Mouse (Mus musculus): ENCODE measurements around the gene Vmo1. TPM values are rescaled to one million over a fixed set of nuclear protein-coding genes. Genes with fewer than 3 reads are reported as not detected.
"Not testable (repeated sequence)": the region's sequence is repeated elsewhere in the genome, so short reads cannot be mapped to it uniquely, and the experiment has no call there.

Gene Vmo1
- polyA plus RNA-seq, 1 experiment, result not detected

DNA sequence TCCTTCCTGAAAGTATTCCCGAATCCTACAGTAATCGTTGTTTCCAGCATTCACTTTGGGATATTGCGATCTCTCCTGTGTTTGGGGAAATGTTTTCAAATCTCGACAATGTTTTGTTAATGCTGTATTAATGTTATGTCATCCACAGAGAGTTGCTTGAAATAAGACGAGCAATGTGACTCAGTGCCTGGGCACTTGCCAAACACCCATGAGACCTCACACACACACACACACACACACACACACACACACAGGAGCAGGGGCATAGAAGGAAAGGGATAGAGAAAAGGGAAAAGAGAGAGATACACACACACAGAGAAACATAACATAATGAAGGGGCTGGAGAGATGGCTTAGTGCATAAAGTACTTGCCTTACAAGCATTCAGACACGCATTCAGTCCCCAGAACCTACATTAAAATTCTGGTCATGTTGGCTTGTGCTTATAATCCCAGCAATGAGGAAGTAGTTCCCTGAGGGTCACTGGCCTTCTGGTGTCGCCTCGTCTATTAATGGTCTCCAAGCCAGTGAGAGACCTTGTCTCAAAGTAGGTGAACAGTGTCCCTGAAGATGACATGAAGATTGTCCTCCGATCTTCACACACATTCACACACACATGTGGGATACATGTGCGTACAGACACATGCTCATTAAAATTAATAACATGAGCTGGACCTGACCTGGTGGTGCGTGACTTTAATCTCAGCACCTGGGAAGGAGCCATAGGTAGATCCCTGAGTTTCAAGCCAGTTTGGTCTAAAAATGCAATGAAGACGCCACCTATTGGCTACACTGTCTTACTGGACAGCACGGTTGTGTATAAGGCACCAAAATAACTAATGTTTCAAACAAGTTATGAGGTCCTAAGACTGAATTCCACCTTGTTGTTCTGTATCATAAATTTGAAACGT, 14.6 kb downstream of the Vmo1 start:
- peaks cover 1% of the 10 kb centered on the region for H3K4me1 ChIP-seq (ENCODE audit: control insufficient read depth)
- no peaks in the 10 kb centered on the region for H3K36me3 ChIP-seq (ENCODE audit: control insufficient read depth)
- H3K4me3 ChIP-seq (replicated peaks), result no peak overlapping the region
- no peaks in the 10 kb centered on the region for H3K27me3 ChIP-seq (ENCODE audit: control insufficient read depth)
- H3K9me3 ChIP-seq (ENCODE audit: control insufficient read depth, low read length), result no peaks in the 10 kb centered on the region
- TF ChIP-seq TAL1 (IDR thresholded peaks at IDR 0.05; ENCODE audit: low read length), result no peak
- TF ChIP-seq GATA1 (IDR thresholded peaks at IDR 0.05; ENCODE audit: low read length), result no peak

DNA sequence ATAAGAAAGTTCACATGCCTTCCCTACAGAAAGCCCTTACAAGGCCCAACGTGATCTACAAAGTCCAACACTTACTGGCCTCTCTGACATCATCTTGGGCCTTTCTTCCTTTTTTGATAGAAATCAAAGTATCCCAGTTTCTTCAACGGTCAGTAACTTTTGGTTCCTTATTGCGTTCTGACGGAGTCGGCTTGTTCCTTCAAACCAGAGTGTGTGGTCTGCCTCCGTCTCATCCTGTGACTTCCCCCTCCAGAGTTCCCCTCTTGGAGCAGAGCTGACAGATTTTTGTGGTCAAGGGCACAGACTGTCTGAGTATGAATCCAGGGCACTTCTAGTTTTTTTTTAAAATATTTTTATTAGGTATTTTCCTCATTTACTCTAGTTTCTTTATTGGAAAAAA, 24.7 kb downstream of the Vmo1 start:
- Histone ChIP-seq H3K4me1 (ENCODE audit: control insufficient read depth) (no peaks in the 10 kb centered on the region), H3K9me3 (ENCODE audit: control insufficient read depth, low read length) (no peaks in the 10 kb centered on the region; the same call in 1 of the 2 replicates), H3K36me3 (ENCODE audit: control insufficient read depth) (no peaks in the 10 kb centered on the region), H3K27me3 (ENCODE audit: control insufficient read depth) (no peaks in the 10 kb centered on the region), H3K4me3 (replicated peaks) (no peak overlapping the region)
- TF ChIP-seq TAL1 (IDR thresholded peaks at IDR 0.05; ENCODE audit: low read length) (no peak), GATA1 (IDR thresholded peaks at IDR 0.05; ENCODE audit: low read length) (no peak)

DNA sequence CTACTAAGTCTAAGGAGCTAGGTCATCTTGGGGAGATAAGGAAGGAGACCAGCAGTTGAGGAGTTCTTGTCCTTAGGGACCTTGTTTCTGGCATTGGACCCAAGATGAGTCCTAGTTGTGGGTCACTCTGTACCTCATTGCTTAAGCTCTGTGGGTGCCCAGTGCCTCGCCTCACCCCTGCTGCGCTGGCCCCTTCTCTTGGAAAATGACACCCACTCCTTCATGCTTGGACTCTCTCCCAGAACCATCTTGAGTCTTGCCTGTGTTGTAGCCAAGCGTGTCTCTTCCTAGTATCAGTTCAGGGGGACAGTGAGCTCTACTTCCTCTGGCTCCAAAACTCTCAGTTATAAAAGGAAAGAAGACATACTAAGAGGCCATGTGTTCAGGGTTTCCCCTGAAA, 25.3 kb downstream of the Vmo1 start:
- TF ChIP-seq TAL1 (IDR thresholded peaks at IDR 0.05; ENCODE audit: low read length) (no peak), GATA1 (IDR thresholded peaks at IDR 0.05; ENCODE audit: low read length) (no peak)
- Histone ChIP-seq H3K36me3 (ENCODE audit: control insufficient read depth) (no peaks in the 10 kb centered on the region), H3K27me3 (ENCODE audit: control insufficient read depth) (no peaks in the 10 kb centered on the region), H3K4me3 (replicated peaks) (no peak overlapping the region), H3K9me3 (ENCODE audit: control insufficient read depth, low read length) (no peaks in the 10 kb centered on the region; the same call in 1 of the 2 replicates), H3K4me1 (ENCODE audit: control insufficient read depth) (no peaks in the 10 kb centered on the region)

DNA sequence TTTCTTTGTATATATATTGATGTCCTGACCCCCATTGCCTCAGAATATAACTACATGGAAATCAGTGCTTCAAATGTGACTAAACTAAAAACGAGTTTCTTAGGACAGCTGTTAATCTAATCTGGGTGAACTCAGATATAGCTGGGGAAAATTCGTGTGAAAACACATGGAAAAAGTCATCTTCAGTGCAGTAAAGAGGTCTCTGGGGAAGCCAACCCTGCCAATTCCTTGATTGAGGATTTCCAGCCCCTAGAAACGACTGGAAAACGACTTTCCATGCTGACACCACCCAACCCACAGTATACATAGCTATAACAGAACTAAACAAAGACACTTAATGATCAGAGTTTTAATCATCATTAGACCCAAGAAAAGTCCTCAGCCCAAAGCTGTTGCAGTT, 26.6 kb downstream of the Vmo1 start:
- Histone ChIP-seq H3K36me3 (ENCODE audit: control insufficient read depth) (no peaks in the 10 kb centered on the region), H3K4me3 (replicated peaks) (no peak overlapping the region), H3K4me1 (ENCODE audit: control insufficient read depth) (no peaks in the 10 kb centered on the region), H3K9me3 (ENCODE audit: control insufficient read depth, low read length) (no peaks in the 10 kb centered on the region; the same call in 1 of the 2 replicates), H3K27me3 (ENCODE audit: control insufficient read depth) (no peaks in the 10 kb centered on the region)
- TF ChIP-seq TAL1 (IDR thresholded peaks at IDR 0.05; ENCODE audit: low read length) (no peak), GATA1 (IDR thresholded peaks at IDR 0.05; ENCODE audit: low read length) (no peak)

DNA sequence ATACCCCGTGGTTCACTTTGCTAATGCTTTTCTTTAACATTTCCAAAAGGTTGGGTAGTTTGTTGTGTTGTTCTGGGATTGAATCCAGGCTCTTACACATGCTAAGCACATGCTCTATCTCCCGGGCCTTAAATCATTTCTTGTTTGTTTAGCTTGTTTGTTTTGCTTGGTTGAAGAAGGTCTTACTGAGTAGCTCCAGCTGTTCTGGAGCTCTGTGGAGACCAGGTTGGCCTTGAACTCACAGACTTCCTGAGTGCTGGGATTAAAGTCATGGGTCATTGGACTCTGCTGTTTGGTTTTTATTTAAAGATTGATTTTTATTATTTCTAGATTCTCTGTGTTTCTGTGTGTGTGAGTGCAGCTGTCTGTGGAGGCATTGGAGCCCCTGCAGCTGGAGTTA, 28.9 kb downstream of the Vmo1 start:
- H3K4me1 ChIP-seq (ENCODE audit: control insufficient read depth), result no peaks in the 10 kb centered on the region
- no peaks in the 10 kb centered on the region for H3K9me3 ChIP-seq (ENCODE audit: control insufficient read depth, low read length)
- H3K27me3 ChIP-seq (ENCODE audit: control insufficient read depth), result no peaks in the 10 kb centered on the region
- no peak overlapping the region for H3K4me3 ChIP-seq (replicated peaks)
- H3K36me3 ChIP-seq (ENCODE audit: control insufficient read depth), result no peaks in the 10 kb centered on the region
- TF ChIP-seq TAL1 (IDR thresholded peaks at IDR 0.05; ENCODE audit: low read length), result no peak
- TF ChIP-seq GATA1 (IDR thresholded peaks at IDR 0.05; ENCODE audit: low read length), result no peak

DNA sequence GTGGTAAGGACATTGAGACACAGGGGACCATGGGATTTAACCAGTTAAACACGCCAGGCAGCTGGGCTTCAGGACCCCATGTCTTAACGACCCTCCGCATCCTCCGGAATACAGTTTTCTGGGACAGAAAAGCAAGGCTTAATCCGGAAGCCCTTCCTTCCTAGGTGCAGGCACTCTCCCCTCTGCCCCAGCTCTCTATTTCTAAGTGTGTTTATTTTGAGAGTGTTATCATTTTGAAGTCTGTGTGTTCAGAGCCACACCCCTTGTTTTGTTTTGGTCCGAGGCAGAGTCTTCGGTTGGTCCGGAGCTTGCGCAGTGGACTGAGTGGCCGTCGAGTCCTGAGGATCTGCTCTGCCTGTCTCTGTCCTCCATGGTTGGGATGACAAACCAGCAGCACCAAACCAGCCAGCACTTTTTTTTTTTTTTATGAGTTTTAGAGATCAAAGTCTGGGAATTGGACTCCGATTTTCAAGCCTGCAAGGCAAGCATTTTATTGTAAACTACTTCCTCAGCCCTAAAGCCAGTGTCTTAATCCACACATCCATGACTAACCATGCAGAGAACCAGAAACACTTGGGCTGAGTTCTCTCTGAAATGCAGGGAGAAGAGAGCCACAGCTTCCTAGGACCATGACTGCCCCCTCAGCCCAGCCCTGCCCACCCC, 39.4 kb downstream of the Vmo1 start:
- no peaks in the 10 kb centered on the region for H3K36me3 ChIP-seq (ENCODE audit: control insufficient read depth)
- TF ChIP-seq TAL1 (IDR thresholded peaks at IDR 0.05; ENCODE audit: low read length), result no peak
- no peak for TF ChIP-seq GATA1 (IDR thresholded peaks at IDR 0.05; ENCODE audit: low read length)
- no peaks in the 10 kb centered on the region for H3K27me3 ChIP-seq (ENCODE audit: control insufficient read depth)
- H3K4me3 ChIP-seq (replicated peaks), result no peak overlapping the region
- H3K9me3 ChIP-seq (ENCODE audit: control insufficient read depth, low read length), result no peaks in the 10 kb centered on the region
- H3K4me1 ChIP-seq (ENCODE audit: control insufficient read depth), result no peaks in the 10 kb centered on the region

DNA sequence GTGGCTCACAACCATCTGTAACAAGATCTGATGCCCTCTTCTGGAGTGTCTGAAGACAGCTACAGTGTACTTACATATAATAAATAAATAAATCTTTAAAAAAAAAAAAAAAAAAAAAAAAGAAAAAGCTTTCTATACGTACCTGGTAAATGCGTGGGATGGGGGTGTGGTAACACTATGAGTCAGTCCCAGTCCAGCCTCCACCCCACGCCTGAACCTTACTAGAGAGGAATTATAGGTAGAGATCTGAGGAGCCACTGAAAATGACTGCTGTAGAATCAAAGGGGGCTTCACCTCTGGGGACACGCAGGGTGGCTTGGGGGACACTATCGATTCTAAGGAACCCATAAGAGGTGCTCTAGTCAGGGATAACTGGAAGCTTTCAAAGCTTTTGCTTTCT, 41.1 kb downstream of the Vmo1 start:
- H3K9me3 ChIP-seq (ENCODE audit: control insufficient read depth, low read length); H3K27me3 ChIP-seq (ENCODE audit: control insufficient read depth); H3K4me3 ChIP-seq (replicated peaks); H3K4me1 ChIP-seq (ENCODE audit: control insufficient read depth); H3K36me3 ChIP-seq (ENCODE audit: control insufficient read depth): not testable (repeated sequence)

DNA sequence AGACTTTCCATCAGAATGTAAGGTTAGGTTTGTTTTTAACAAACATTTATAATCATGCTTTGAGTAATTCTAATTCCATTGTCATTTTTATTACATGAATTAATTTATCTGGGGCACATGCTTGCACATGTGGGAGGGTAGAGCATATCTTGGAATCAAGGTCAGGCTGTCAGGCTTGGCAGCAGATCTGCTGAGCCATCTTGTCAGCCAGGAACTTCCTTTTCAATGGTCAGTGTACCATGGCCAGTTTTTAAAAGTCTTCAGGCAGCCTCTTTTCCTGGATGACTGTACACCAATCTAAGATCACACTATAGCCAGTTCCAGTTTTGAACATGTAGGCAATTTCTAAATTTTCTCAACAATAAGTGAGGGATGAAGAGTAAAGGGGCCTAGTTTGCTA, 41.7 kb downstream of the Vmo1 start:
- Histone ChIP-seq H3K4me3 (replicated peaks) (no peak overlapping the region), H3K9me3 (ENCODE audit: control insufficient read depth, low read length) (no peaks in the 10 kb centered on the region), H3K27me3 (ENCODE audit: control insufficient read depth) (peaks cover 3% of the 10 kb centered on the region), H3K4me1 (ENCODE audit: control insufficient read depth) (no peaks in the 10 kb centered on the region), H3K36me3 (ENCODE audit: control insufficient read depth) (no peaks in the 10 kb centered on the region)
- TF ChIP-seq TAL1 (IDR thresholded peaks at IDR 0.05; ENCODE audit: low read length) (no peak), GATA1 (IDR thresholded peaks at IDR 0.05; ENCODE audit: low read length) (no peak)

DNA sequence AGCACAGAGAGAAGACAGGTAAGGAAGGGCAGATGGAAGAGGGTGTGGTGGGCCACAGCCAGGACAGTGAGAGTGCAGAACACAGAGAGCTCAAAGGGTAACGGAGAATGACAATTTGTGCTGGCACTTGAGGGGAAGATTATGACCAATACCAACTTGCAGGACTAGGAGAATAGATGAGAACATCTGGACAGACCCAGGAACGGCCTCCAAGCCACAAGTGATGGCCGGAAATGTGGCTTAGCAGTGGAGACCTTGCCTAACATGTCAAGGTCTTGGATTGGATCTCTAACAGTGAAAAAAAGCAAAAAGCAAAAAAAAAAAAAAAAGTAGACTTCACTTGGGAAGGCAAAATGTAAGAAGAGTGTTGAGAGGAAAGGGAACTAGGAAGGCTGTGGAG, 44.7 kb downstream of the Vmo1 start:
- Histone ChIP-seq H3K27me3 (ENCODE audit: control insufficient read depth) (peaks cover 32% of the 10 kb centered on the region), H3K4me1 (ENCODE audit: control insufficient read depth) (no peaks in the 10 kb centered on the region), H3K36me3 (ENCODE audit: control insufficient read depth) (no peaks in the 10 kb centered on the region), H3K9me3 (ENCODE audit: control insufficient read depth, low read length) (no peaks in the 10 kb centered on the region), H3K4me3 (replicated peaks) (no peak overlapping the region)
- TF ChIP-seq GATA1 (IDR thresholded peaks at IDR 0.05; ENCODE audit: low read length), result no peak
- TF ChIP-seq TAL1 (IDR thresholded peaks at IDR 0.05; ENCODE audit: low read length), result no peak

All from erythroblast, embryonic 14.5 days (primary cell).